Mouse (Mus musculus) gastrocnemius, postnatal 4 days (tissue): ENCODE measurements around the gene Arhgap23. TPM values are rescaled to one million over a fixed set of nuclear protein-coding genes. Genes with fewer than 3 reads are reported as not detected.

Experiments used
- DNase-seq, 2 experiments: peaks; one replicate each; pipeline ENCODE4 v3.0.0; 2021 to 2022; ENCODE audit warnings: low spot score in 2 of 2, mixed read lengths in 2 of 2
- total RNA-seq, 2 experiments: library from RNA; stranded (reverse); gene quantifications; 2 replicates each; pipeline ENCODE4 v1.2.3; 2021

Gene Arhgap23
- total RNA-seq, 2 experiments from 2014 or later: 29.9 to 30.9 TPM

- DNase-seq: no peak
These were observed 132.8 kb downstream of the Arhgap23 start for GRCm38 (mm10) chr11:97547957-97548706.

GRCm38 (mm10) chr11:97548757-97549156, 133.4 kb downstream of the Arhgap23 start:
- no peak for DNase-seq

Other genes starting within 250 kb of the Arhgap23 start
- 100 to 1,000 TPM; 117 to 121 TPM for gene Kpnb1, start 227.7 kb upstream of the Arhgap23 start, total RNA-seq
- gene Npepps, start 134.9 kb upstream of the Arhgap23 start, total RNA-seq: 10 to 100 TPM; 75.8 to 80.0 TPM
- gene Mrpl45, start 99.8 kb upstream of the Arhgap23 start, total RNA-seq: 10 to 100 TPM; 25.9 to 31.0 TPM
- gene Gpr179, start 63.5 kb upstream of the Arhgap23 start, total RNA-seq: under 1 TPM; 0.22 to 0.29 TPM
- gene Socs7, start 53.0 kb upstream of the Arhgap23 start, total RNA-seq: 10 to 100 TPM; 33.4 to 34.5 TPM
- gene 4933428G20Rik, start 84.8 kb downstream of the Arhgap23 start, total RNA-seq: not detected
- 1 to 10 TPM; 1.3 to 1.7 TPM for gene Srcin1, start 160.7 kb downstream of the Arhgap23 start, total RNA-seq
- under 1 TPM; 0.47 to 0.76 TPM for gene Epop, start 214.2 kb downstream of the Arhgap23 start, total RNA-seq
- 10 to 100 TPM; 30.8 to 32.1 TPM for gene Mllt6, start 247.9 kb downstream of the Arhgap23 start, total RNA-seq